Mouse (Mus musculus): ENCODE results near the gene Mrps6.

Gene Mrps6

GRCm38 (mm10) chr16:92119013-92119515, 61.0 kb downstream of the Mrps6 start:
- in situ Hi-C loops (cut with MboI, MseI), result no loop called here

GRCm38 (mm10) chr16:92120899-92121531, 62.9 kb downstream of the Mrps6 start:
- in situ Hi-C loops (cut with MboI, MseI), result no loop called here

GRCm38 (mm10) chr16:92127226-92127625, 69.2 kb downstream of the Mrps6 start:
- in situ Hi-C loops (cut with MboI, MseI), result no loop called here

- in situ Hi-C loops (cut with MboI, MseI), result no loop called here
Observed at GRCm38 (mm10) chr16:92127666-92128065, 69.6 kb downstream of the Mrps6 start.

- in situ Hi-C loops (cut with MboI, MseI), result no loop called here
Observed at GRCm38 (mm10) chr16:92129843-92130242, 71.8 kb downstream of the Mrps6 start.

GRCm38 (mm10) chr16:92132511-92132910, 74.4 kb downstream of the Mrps6 start:
- in situ Hi-C loops (cut with MboI, MseI), result no loop called here

- in situ Hi-C loops (cut with MboI, MseI), result no loop called here
Observed at GRCm38 (mm10) chr16:92134148-92134764, 76.2 kb downstream of the Mrps6 start.

GRCm38 (mm10) chr16:92136275-92136674, 78.2 kb downstream of the Mrps6 start:
- in situ Hi-C loops (cut with MboI, MseI), result no loop called here

- in situ Hi-C loops (cut with MboI, MseI), result no loop called here
Observed at GRCm38 (mm10) chr16:92139386-92140261, 81.6 kb downstream of the Mrps6 start.

GRCm38 (mm10) chr16:92140328-92140727, 82.3 kb downstream of the Mrps6 start:
- in situ Hi-C loops (cut with MboI, MseI), result no loop called here

- in situ Hi-C loops (cut with MboI, MseI), result no loop called here
Observed at GRCm38 (mm10) chr16:92141021-92141420, 83.0 kb downstream of the Mrps6 start.

GRCm38 (mm10) chr16:92142426-92143012, 84.4 kb downstream of the Mrps6 start:
- in situ Hi-C loops (cut with MboI, MseI), result no loop called here

GRCm38 (mm10) chr16:92147631-92148366, 89.7 kb downstream of the Mrps6 start:
- in situ Hi-C loops (cut with MboI, MseI), result no loop called here

GRCm38 (mm10) chr16:92148367-92148728, 90.3 kb downstream of the Mrps6 start:
- in situ Hi-C loops (cut with MboI, MseI), result no loop called here

GRCm38 (mm10) chr16:92150975-92151374, 92.9 kb downstream of the Mrps6 start:
- in situ Hi-C loops (cut with MboI, MseI), result no loop called here

- in situ Hi-C loops (cut with MboI, MseI), result no loop called here
Observed at GRCm38 (mm10) chr16:92158021-92158455, 100.0 kb downstream of the Mrps6 start.

GRCm38 (mm10) chr16:92158461-92159091, 100.5 kb downstream of the Mrps6 start:
- in situ Hi-C loops (cut with MboI, MseI), result no loop called here

- in situ Hi-C loops (cut with MboI, MseI), result no loop called here
Observed at GRCm38 (mm10) chr16:92159114-92159513, 101.0 kb downstream of the Mrps6 start.

Data from T-helper 1 cell (primary cell).